Mouse (Mus musculus) stomach, embryonic 16.5 days (tissue): ENCODE measurements at regions not wholly inside any gene's neighbourhood (a gene's known extent, or its start where the extent isn't known, plus 50 kb on each side); places are given as distances from the start of the nearest gene placed in this dataset.
A peak's percentile ranks its signal among the peaks of the same experiment; 100 is the strongest.

ENCODE experiments used
- ATAC-seq: fragments of 200-750 bp; cut with Nextera tagmentation; 2 replicates; pipeline ENCODE4 v1.8.0; 2017; ENCODE audit warnings: moderate number of reproducible peaks, moderate TSS enrichment; ENCODE audit not compliant: insufficient read depth, low FRiP score
- H3K27ac ChIP-seq: fragments of 300-500 bp; sonication (generic); 2 replicates; pipeline ENCODE4 v1.5.1; 2014; ENCODE audit warnings: low read length
- H3K27me3 ChIP-seq: fragments of 300-500 bp; sonication (generic); 2 replicates; pipeline ENCODE4 v1.6.1; 2014; ENCODE audit warnings: low read length, control low read depth, mixed read lengths; ENCODE audit not compliant: control insufficient read depth, insufficient read depth
- H3K36me3 ChIP-seq: fragments of 300-500 bp; sonication (generic); 2 replicates; pipeline ENCODE4 v1.6.1; 2014; ENCODE audit warnings: low read length; ENCODE audit not compliant: control insufficient read depth, insufficient read depth
- H3K4me1 ChIP-seq: fragments of 300-500 bp; sonication (generic); 2 replicates; pipeline ENCODE4 v1.6.1; 2014; ENCODE audit warnings: low read length, control low read depth, mixed read lengths; ENCODE audit not compliant: control insufficient read depth, insufficient read depth
- H3K4me2 ChIP-seq: fragments of 300-500 bp; sonication (generic); 2 replicates; pipeline ENCODE4 v1.6.1; 2014; ENCODE audit warnings: low read depth, low read length, mixed read lengths
- H3K4me3 ChIP-seq: fragments of 300-500 bp; sonication (generic); replicated peaks from 2 replicates; pipeline ENCODE4 v1.5.1; 2014; ENCODE audit warnings: mild to moderate bottlenecking, low read length
- H3K9ac ChIP-seq: fragments of 300-500 bp; sonication (generic); 2 replicates; pipeline ENCODE4 v1.6.1; 2014; ENCODE audit warnings: low read length
- H3K9me3 ChIP-seq: fragments of 300-500 bp; sonication (generic); replicated peaks from 2 replicates; pipeline ENCODE4 v1.6.1; 2016; ENCODE audit warnings: low read length, control low read depth; ENCODE audit not compliant: control insufficient read depth
- WGBS: fragments of 180-500 bp; shearing (Covaris S2); extraction: QIAGEN DNeasy Blood & Tissue Kit; methylation state at CpG from one replicate; pipeline ENCODE4 v1.1.7; 2014; 5-methylcytosine and 5-hydroxymethylcytosine counted together

- Histone ChIP-seq H3K4me2 (no peak overlapping the region), H3K4me1 (no peaks in the 10 kb centered on the region), H3K27ac (no peak overlapping the region), H3K9ac (no peak overlapping the region), H3K36me3 (no peaks in the 10 kb centered on the region), H3K9me3 (no peaks in the 10 kb centered on the region), H3K27me3 (no peaks in the 10 kb centered on the region), H3K4me3 (no peak overlapping the region)
- no peak for ATAC-seq
- 85% methylated on average over 6 of the region's 6 CpGs for WGBS
Observed at GRCm38 (mm10) chr15:5355332-5355731, 111.3 kb upstream of the Ptger4 start.

GRCm38 (mm10) chr15:5354328-5354727 is 110.3 kb upstream of the Ptger4 start:
- H3K9me3 ChIP-seq, result no peaks in the 10 kb centered on the region
- H3K36me3 ChIP-seq, result no peaks in the 10 kb centered on the region
- no peak overlapping the region for H3K4me2 ChIP-seq
- no peak overlapping the region for H3K9ac ChIP-seq
- H3K27me3 ChIP-seq, result no peaks in the 10 kb centered on the region
- no peaks in the 10 kb centered on the region for H3K4me1 ChIP-seq
- 75% methylated on average over 7 of the region's 7 CpGs for WGBS
- no peak overlapping the region for H3K27ac ChIP-seq
- no peak overlapping the region for H3K4me3 ChIP-seq
- ATAC-seq, result no peak

GRCm38 (mm10) chr15:5348881-5349280 is 104.9 kb upstream of the Ptger4 start:
- no peaks in the 10 kb centered on the region for H3K36me3 ChIP-seq
- ATAC-seq, result no peak
- no peak overlapping the region for H3K4me2 ChIP-seq
- 83% methylated on average over 4 of the region's 4 CpGs for WGBS
- H3K4me1 ChIP-seq, result no peaks in the 10 kb centered on the region
- H3K27ac ChIP-seq, result no peak overlapping the region
- H3K27me3 ChIP-seq, result no peaks in the 10 kb centered on the region
- no peaks in the 10 kb centered on the region for H3K9me3 ChIP-seq
- H3K4me3 ChIP-seq, result no peak overlapping the region
- no peak overlapping the region for H3K9ac ChIP-seq

- 81% methylated on average over 5 of the region's 5 CpGs for WGBS
- ATAC-seq, result no peak
Observed at GRCm38 (mm10) chr15:5347674-5348073, 103.7 kb upstream of the Ptger4 start.

GRCm38 (mm10) chr15:5346955-5347354 is 103.0 kb upstream of the Ptger4 start:
- no peak for ATAC-seq
- H3K9me3 ChIP-seq, result no peaks in the 10 kb centered on the region
- H3K36me3 ChIP-seq, result no peaks in the 10 kb centered on the region
- H3K27ac ChIP-seq, result no peak overlapping the region
- H3K4me2 ChIP-seq, result no peak overlapping the region
- no peaks in the 10 kb centered on the region for H3K27me3 ChIP-seq
- H3K9ac ChIP-seq, result no peak overlapping the region
- WGBS, result 89% methylated on average over 3 of the region's 3 CpGs
- no peaks in the 10 kb centered on the region for H3K4me1 ChIP-seq
- H3K4me3 ChIP-seq, result no peak overlapping the region

More at GRCm38 (mm10) chr15:5347674-5348073, 103.7 kb upstream of the Ptger4 start:
- H3K4me1 ChIP-seq, result no peaks in the 10 kb centered on the region
- no peak overlapping the region for H3K27ac ChIP-seq
- no peak overlapping the region for H3K4me2 ChIP-seq
- H3K9ac ChIP-seq, result no peak overlapping the region
- H3K36me3 ChIP-seq, result no peaks in the 10 kb centered on the region
- H3K9me3 ChIP-seq, result no peaks in the 10 kb centered on the region
- no peak overlapping the region for H3K4me3 ChIP-seq
- H3K27me3 ChIP-seq, result no peaks in the 10 kb centered on the region

GRCm38 (mm10) chr15:5343794-5344193 is 99.8 kb upstream of the Ptger4 start:
- no peak overlapping the region for H3K9ac ChIP-seq
- no peak overlapping the region for H3K4me2 ChIP-seq
- no peaks in the 10 kb centered on the region for H3K9me3 ChIP-seq
- 0 out of 2 replicates have a peak overlapping the region, but pooled peaks have one; percentile 23 for H3K27ac ChIP-seq
- no peaks in the 10 kb centered on the region for H3K27me3 ChIP-seq
- H3K4me3 ChIP-seq, result no peak overlapping the region
- no peaks in the 10 kb centered on the region for H3K36me3 ChIP-seq
- ATAC-seq, result no peak
- WGBS, result 45% methylated on average over 6 of the region's 6 CpGs
- no peaks in the 10 kb centered on the region for H3K4me1 ChIP-seq

GRCm38 (mm10) chr15:5335528-5336268 is 91.7 kb upstream of the Ptger4 start:
- no peak for ATAC-seq
- 49% methylated on average over 6 of the region's 6 CpGs for WGBS

GRCm38 (mm10) chr15:5326996-5327395 is 83.0 kb upstream of the Ptger4 start:
- Histone ChIP-seq H3K36me3 (no peaks in the 10 kb centered on the region), H3K4me2 (no peak overlapping the region), H3K27ac (no peak overlapping the region), H3K9ac (no peak overlapping the region), H3K9me3 (no peaks in the 10 kb centered on the region), H3K4me1 (no peaks in the 10 kb centered on the region), H3K4me3 (no peak overlapping the region), H3K27me3 (no peaks in the 10 kb centered on the region)
- ATAC-seq, result no peak
- WGBS, result 74% methylated on average over 4 of the region's 4 CpGs

More at GRCm38 (mm10) chr15:5335528-5336268, 91.7 kb upstream of the Ptger4 start:
- H3K36me3 ChIP-seq, result no peaks in the 10 kb centered on the region
- H3K27me3 ChIP-seq, result no peaks in the 10 kb centered on the region
- no peak overlapping the region for H3K4me2 ChIP-seq
- no peak overlapping the region for H3K27ac ChIP-seq
- H3K9me3 ChIP-seq, result no peaks in the 10 kb centered on the region
- no peak overlapping the region for H3K4me3 ChIP-seq
- no peak overlapping the region for H3K9ac ChIP-seq
- no peaks in the 10 kb centered on the region for H3K4me1 ChIP-seq

GRCm38 (mm10) chr15:5321691-5322090 is 77.7 kb upstream of the Ptger4 start:
- Histone ChIP-seq H3K4me1 (no peaks in the 10 kb centered on the region), H3K36me3 (no peaks in the 10 kb centered on the region), H3K27me3 (no peaks in the 10 kb centered on the region), H3K4me3 (no peak overlapping the region), H3K27ac (no peak overlapping the region), H3K9ac (no peak overlapping the region), H3K4me2 (no peak overlapping the region), H3K9me3 (no peaks in the 10 kb centered on the region)
- ATAC-seq, result no peak
